Mouse (Mus musculus) forebrain, embryonic 13.5 days (tissue): ENCODE measurements around the gene Slc34a2. TPM values are rescaled to one million over a fixed set of nuclear protein-coding genes. Genes with fewer than 3 reads are reported as not detected.

Experiments
- ATAC-seq: fragments of 200-750 bp; cut with Nextera tagmentation; 2 replicates; pipeline ENCODE4 v1.8.0; 2017
- H3K27ac ChIP-seq: fragments of 300-500 bp; sonication (generic); 2 replicates; pipeline ENCODE4 v1.5.1; 2015; ENCODE audit warnings: inconsistent platforms, mild to moderate bottlenecking, moderate library complexity
- H3K27me3 ChIP-seq: fragments of 300-500 bp; sonication (generic); 2 replicates; pipeline ENCODE4 v1.6.1; 2015; ENCODE audit warnings: mild to moderate bottlenecking, inconsistent platforms
- H3K36me3 ChIP-seq: fragments of 300-500 bp; sonication (generic); 2 replicates; pipeline ENCODE4 v1.6.1; 2015; ENCODE audit warnings: mild to moderate bottlenecking, inconsistent platforms; ENCODE audit not compliant: poor library complexity, severe bottlenecking
- H3K4me1 ChIP-seq: fragments of 300-500 bp; sonication (generic); 2 replicates; pipeline ENCODE4 v1.6.1; 2015; ENCODE audit warnings: inconsistent platforms
- H3K4me2 ChIP-seq: fragments of 300-500 bp; sonication (generic); 2 replicates; pipeline ENCODE4 v1.6.1; 2015; ENCODE audit warnings: inconsistent platforms, mild to moderate bottlenecking, moderate library complexity
- H3K4me3 ChIP-seq: fragments of 300-500 bp; sonication (generic); 2 replicates; pipeline ENCODE4 v1.5.1; 2015; ENCODE audit warnings: mild to moderate bottlenecking, inconsistent platforms
- H3K9ac ChIP-seq: fragments of 300-500 bp; sonication (generic); 2 replicates; pipeline ENCODE4 v1.6.1; 2015; ENCODE audit warnings: mild to moderate bottlenecking, inconsistent platforms
- H3K9me3 ChIP-seq: fragments of 300-500 bp; sonication (generic); replicated peaks from 2 replicates; pipeline ENCODE4 v1.6.1; 2016; ENCODE audit warnings: inconsistent platforms
- WGBS: fragments of 180-500 bp; shearing (Covaris S2); methylation state at CpG from one replicate; pipeline ENCODE4 v1.1.7; 2015; 5-methylcytosine and 5-hydroxymethylcytosine counted together
- polyA plus RNA-seq: library from polyadenylated mRNA; unstranded; fragments of >200 nt; fragmentation: Nextera tagmentation; extraction: Ambion mirVana; gene quantifications from 2 replicates; pipeline ENCODE4 v1.2.1, GENCODE M21; 2015

Slc34a2 gene
- polyA plus RNA-seq, 1 experiment from 2014 or later = not detected

DNA sequence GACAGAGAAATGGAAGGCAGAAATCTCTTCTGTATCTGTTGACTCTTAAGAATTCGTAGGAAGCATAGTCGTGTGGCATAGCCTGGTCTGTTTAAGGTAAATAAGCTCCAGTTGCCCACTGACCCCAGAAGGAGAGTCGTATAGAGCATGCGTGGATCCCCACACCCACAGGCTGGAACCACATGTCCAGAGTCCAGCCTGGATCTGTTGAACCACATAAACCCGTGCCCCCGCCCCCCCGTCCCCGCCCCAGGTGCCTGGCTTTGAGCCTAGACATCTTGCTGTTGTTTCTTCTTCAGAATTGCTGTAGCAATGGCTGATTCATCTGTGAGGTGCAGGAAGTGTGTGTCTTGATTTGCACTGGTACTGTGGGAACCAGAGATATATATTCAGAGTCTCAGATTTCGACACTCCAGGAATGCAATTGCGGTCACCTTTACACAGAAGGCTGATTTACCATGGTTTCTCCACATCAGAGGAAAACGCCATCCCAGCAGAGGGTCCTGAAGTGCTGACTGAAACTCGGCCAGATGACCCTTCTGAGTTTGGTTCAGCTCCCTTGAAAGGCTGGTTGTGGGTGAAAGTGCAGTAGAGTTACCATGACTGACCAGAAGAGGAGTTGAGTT, 64.1 kb downstream of the Slc34a2 start:
- no peaks in the 10 kb centered on the region for H3K4me1 ChIP-seq
- H3K9ac ChIP-seq = no peak overlapping the region
- no peak for ATAC-seq
- WGBS = 85% methylated on average over 12 of the region's 12 CpGs
- 0 out of 2 replicates have a peak, but pooled peaks cover 2% of the 10 kb centered on the region for H3K27me3 ChIP-seq
- no peaks in the 10 kb centered on the region for H3K36me3 ChIP-seq
- H3K4me3 ChIP-seq = no peak overlapping the region
- H3K9me3 ChIP-seq = no peaks in the 10 kb centered on the region
- H3K4me2 ChIP-seq = no peak overlapping the region
- H3K27ac ChIP-seq = no peak overlapping the region

DNA sequence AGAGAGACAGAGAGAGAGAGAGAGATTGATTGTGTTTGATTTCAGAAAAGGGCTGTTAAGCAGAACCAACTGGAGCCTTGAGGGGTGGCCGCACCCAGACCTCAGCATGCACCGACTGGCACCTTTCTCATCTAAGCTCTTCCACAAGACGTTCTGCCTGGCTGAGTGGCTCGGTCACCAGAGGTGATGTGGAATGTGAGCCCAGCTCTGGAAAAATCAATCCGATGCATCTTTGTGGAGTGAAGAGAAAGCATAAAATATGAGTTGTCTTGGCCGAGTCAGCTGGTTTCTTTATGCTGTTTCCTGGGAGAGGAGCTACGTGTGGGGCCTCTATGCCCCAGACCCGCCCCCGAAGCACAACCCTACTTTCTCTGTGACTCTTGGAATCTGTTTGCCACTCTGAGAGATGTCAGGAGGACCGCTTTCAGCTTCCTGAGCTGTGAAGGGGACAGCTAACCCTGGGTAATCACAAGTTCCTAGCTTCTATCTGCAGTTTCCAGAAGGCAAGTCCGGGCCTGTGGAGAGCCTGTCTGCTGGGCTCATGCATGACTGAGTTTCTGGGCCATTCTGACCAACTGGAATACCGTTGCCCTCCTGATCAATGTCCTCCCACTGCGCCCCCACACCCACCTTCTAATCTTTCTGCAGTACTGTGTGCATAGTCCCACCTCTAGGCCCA, 66.4 kb downstream of the Slc34a2 start:
- no peak for ATAC-seq
- WGBS = 82% methylated on average over 13 of the region's 13 CpGs
- Histone ChIP-seq H3K9ac (no peak overlapping the region), H3K36me3 (no peaks in the 10 kb centered on the region; the same call in 1 of the 2 replicates), H3K27ac (no peak overlapping the region; the same call in 1 of the 2 replicates), H3K27me3 (0 out of 2 replicates have a peak, but pooled peaks cover 2% of the 10 kb centered on the region), H3K4me2 (no peak overlapping the region), H3K4me3 (no peak overlapping the region), H3K9me3 (no peaks in the 10 kb centered on the region), H3K4me1 (no peaks in the 10 kb centered on the region)

DNA sequence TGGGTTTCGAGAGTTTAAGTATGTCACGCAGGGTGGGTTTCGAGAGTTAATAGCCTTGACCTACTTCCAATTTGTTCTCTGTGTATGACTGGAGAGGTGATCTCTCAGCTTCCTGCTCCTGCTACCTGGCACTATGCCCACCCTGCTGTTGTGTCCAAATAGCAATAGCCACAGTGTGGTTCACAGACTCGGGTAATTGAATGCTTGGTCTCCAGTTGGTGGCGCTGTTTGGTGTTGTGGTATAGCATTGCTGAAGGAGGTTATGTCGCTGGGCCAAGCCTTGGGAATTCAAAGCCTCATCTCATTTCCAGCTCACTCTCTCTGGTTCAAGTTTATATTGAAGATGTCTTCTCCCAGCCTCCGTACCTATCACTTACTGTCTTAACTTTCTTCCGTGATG, 67.8 kb downstream of the Slc34a2 start:
- H3K9me3 ChIP-seq = no peaks in the 10 kb centered on the region

DNA sequence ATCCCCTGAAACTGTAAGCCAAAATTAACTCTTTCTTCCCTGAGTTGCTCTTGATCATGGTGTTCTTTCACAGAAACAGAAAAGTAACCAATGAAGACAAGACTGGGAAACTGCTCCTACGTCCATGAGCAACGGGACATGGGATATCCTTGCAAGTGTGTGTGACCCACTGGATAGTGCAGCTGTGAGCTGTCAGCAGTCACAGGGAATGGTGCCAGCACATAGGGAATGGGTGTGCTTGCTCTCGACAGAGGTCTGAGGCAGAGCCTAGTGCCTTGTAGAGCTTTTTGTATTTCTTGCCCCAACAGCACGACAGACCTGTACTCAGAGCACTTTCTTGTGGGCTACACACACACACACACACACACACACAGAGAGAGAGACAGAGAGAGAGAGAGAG, 68.2 kb downstream of the Slc34a2 start:
- Histone ChIP-seq H3K9ac (no peak overlapping the region), H3K27ac (no peak overlapping the region), H3K27me3 (0 out of 2 replicates have a peak, but pooled peaks cover 2% of the 10 kb centered on the region), H3K4me1 (peaks cover 10% of the 10 kb centered on the region), H3K4me2 (no peak overlapping the region), H3K4me3 (no peak overlapping the region), H3K36me3 (no peaks in the 10 kb centered on the region; the same call in 1 of the 2 replicates), H3K9me3 (no peaks in the 10 kb centered on the region)
- no peak for ATAC-seq
- 88% methylated on average over 4 of the region's 4 CpGs for WGBS

More for the DNA sequence above, 67.8 kb downstream of the Slc34a2 start:
- no peak overlapping the region for H3K27ac ChIP-seq
- H3K4me1 ChIP-seq = peaks cover 7% of the 10 kb centered on the region
- ATAC-seq = no peak
- H3K36me3 ChIP-seq = no peaks in the 10 kb centered on the region; the same call in 1 of the 2 replicates
- no peak overlapping the region for H3K4me2 ChIP-seq
- no peak overlapping the region for H3K9ac ChIP-seq
- 66% methylated on average over 8 of the region's 8 CpGs for WGBS
- no peak overlapping the region for H3K4me3 ChIP-seq
- H3K27me3 ChIP-seq = 0 out of 2 replicates have a peak, but pooled peaks cover 2% of the 10 kb centered on the region

DNA sequence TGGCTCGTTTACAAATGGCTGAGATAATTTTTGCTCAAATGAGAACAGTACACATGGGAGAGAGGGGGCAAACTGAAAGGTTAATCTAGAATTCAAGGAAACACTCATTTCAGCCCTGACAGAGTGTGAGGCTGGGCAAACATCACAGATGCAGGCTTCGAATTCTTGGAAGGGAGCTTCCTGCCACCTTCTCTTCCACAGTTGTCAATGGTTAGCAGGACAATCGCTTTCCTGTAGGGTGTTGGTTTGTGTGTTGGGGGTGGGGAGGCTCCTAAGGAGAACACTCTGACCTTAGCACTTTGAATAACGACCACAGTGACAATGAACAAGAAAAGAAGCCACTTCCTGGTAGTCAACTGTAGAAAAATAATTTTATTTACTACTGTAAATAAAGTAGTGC, 68.8 kb downstream of the Slc34a2 start:
- H3K4me1 ChIP-seq = peaks cover 13% of the 10 kb centered on the region
- H3K4me3 ChIP-seq = no peak overlapping the region
- no peak for ATAC-seq
- H3K27me3 ChIP-seq = 0 out of 2 replicates have a peak, but pooled peaks cover 2% of the 10 kb centered on the region
- no peak overlapping the region for H3K4me2 ChIP-seq
- no peak overlapping the region for H3K9ac ChIP-seq
- H3K9me3 ChIP-seq = no peaks in the 10 kb centered on the region
- H3K27ac ChIP-seq = no peak overlapping the region
- WGBS = 66% methylated on average over 4 of the region's 4 CpGs
- H3K36me3 ChIP-seq = no peaks in the 10 kb centered on the region; the same call in 1 of the 2 replicates

DNA sequence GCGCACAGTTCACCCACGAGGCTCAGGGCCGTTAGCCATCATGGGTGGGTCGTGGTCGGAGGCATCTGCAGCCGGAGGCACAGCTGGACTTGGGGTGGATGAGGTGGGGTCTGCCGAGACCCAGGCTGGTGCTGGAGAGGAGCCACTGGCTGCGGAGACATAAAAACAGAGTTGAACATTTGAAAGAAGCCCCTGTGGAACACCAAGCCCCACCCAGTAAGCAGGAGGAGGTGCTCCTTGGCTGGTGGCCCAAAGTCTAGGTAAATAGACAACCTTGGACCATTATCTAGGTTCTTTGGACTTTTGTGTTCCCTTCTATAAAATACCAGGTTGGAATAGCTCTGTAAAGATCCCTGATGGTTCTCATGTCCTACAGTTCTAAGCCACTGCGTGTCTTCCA, 70.1 kb downstream of the Slc34a2 start:
- H3K4me2 ChIP-seq = no peak overlapping the region
- ATAC-seq = no peak
- WGBS = 83% methylated on average over 9 of the region's 9 CpGs

DNA sequence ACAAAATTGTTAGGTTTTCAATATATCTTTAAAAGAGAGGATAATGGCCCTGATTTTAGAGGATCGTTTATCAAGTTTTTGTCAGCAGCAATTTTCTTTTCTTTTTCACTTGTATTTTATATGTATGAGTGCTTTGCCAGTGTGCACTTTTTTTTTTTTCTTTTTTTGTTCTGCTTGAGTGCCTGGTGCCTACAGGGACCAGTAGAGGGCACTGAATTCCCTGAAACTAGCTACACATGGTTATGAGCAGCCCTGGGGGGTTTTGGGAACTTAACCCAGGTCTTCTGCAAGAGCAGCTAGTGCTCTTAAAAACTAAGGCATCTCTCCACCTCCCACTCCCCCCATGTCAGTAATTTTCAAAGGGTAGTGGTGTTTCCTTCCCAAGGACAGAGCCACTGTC, 70.8 kb downstream of the Slc34a2 start:
- Histone ChIP-seq H3K4me3 (no peak overlapping the region), H3K36me3 (peaks cover 7% of the 10 kb centered on the region), H3K9me3 (no peaks in the 10 kb centered on the region; the same call in 1 of the 2 replicates), H3K9ac (no peak overlapping the region), H3K4me2 (no peak overlapping the region), H3K27ac (no peak overlapping the region), H3K4me1 (peaks cover 13% of the 10 kb centered on the region), H3K27me3 (0 out of 2 replicates have a peak, but pooled peaks cover 2% of the 10 kb centered on the region)
- no peak for ATAC-seq
- whole genome bisulfite sequencing = 84% methylated on average over 1 of the region's 1 CpGs

More for the DNA sequence above, 70.1 kb downstream of the Slc34a2 start:
- Histone ChIP-seq H3K9me3 (no peaks in the 10 kb centered on the region; the same call in 1 of the 2 replicates), H3K9ac (no peak overlapping the region), H3K36me3 (peaks cover 3% of the 10 kb centered on the region), H3K4me1 (peaks cover 13% of the 10 kb centered on the region), H3K27me3 (0 out of 2 replicates have a peak, but pooled peaks cover 2% of the 10 kb centered on the region), H3K27ac (no peak overlapping the region), H3K4me3 (no peak overlapping the region)

DNA sequence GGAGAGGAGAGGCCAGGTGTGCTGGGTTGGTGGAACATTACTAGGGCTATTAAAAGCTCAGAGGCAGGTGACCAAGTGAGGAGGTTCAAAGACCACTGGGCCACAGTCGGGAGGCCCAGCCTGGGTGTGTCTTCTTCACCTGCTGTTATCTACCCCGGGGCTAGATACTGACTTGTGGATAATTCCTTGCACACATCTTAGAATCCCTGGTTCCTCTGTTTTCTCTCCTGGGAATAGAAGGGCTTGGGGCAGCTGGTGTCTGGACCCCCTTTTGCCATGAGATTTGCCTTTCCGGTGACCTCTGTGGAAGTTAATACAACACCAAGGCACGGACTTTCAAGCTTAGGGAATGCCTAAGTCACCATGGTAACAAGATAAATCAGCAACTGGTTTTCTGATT, 72.3 kb downstream of the Slc34a2 start:
- H3K4me1 ChIP-seq = peaks cover 17% of the 10 kb centered on the region
- H3K9ac ChIP-seq = no peak overlapping the region
- ATAC-seq = no peak
- H3K27ac ChIP-seq = no peak overlapping the region
- H3K4me2 ChIP-seq = no peak overlapping the region
- no peak overlapping the region for H3K4me3 ChIP-seq
- H3K36me3 ChIP-seq = peaks cover 11% of the 10 kb centered on the region
- no peaks in the 10 kb centered on the region; the same call in 1 of the 2 replicates for H3K9me3 ChIP-seq
- 51% methylated on average over 4 of the region's 4 CpGs for WGBS
- no peaks in the 10 kb centered on the region for H3K27me3 ChIP-seq

DNA sequence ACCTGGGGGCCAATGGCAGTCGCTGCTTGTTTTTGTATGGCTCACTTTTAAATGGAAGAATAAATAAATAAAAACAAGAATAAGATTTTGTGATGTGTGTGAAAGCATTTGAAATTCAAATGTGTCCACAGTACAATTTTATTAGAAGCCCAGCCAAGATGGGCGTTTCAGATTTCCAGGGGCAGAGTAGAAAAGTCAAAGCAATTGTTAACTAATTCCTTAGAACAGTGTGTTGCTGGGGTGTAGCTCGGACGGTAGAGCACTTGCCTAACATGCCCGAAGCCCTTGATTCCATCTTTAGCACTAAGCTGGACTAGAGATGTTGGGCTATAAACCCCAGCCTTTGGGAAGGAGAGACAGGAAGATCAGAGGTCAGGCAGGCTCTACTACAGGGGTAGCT, 73.2 kb downstream of the Slc34a2 start:
- Histone ChIP-seq H3K9ac (no peak overlapping the region), H3K4me3 (no peak overlapping the region), H3K36me3 (peaks cover 13% of the 10 kb centered on the region), H3K9me3 (no peaks in the 10 kb centered on the region; the same call in 1 of the 2 replicates), H3K4me1 (peaks cover 18% of the 10 kb centered on the region), H3K27ac (no peak overlapping the region), H3K4me2 (no peak overlapping the region), H3K27me3 (peaks cover 3% of the 10 kb centered on the region; the same call in 1 of the 2 replicates)
- no peak for ATAC-seq
- 52% methylated on average over 5 of the region's 5 CpGs for whole genome bisulfite sequencing

DNA sequence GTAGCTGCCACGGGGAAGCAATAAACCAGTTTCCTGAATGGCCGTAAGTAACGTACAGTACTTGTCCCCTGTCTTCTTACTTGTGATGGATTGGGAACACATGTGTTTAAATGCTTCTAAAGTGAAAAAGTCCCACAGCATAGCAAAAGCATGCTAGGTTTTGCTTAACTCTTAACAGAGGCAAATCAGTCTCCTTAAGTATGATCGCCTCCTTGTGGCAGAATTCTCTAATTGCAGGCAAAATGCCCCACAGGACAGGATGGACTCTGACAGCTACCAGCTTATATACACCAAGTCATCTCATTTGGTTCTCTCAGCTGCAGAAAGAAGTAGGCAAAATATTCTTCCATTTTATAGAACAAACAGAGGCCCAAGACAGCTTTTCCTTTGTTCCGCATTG, 75.1 kb downstream of the Slc34a2 start:
- H3K36me3 ChIP-seq = peaks cover 22% of the 10 kb centered on the region
- peaks cover 19% of the 10 kb centered on the region for H3K4me1 ChIP-seq
- no peak overlapping the region for H3K27ac ChIP-seq
- no peak for ATAC-seq
- 96% methylated on average over 5 of the region's 5 CpGs for WGBS
- no peak overlapping the region for H3K4me2 ChIP-seq
- H3K27me3 ChIP-seq = peaks cover 8% of the 10 kb centered on the region; the same call in 1 of the 2 replicates
- H3K4me3 ChIP-seq = no peak overlapping the region
- H3K9ac ChIP-seq = no peak overlapping the region
- H3K9me3 ChIP-seq = no peaks in the 10 kb centered on the region; the same call in 1 of the 2 replicates

DNA sequence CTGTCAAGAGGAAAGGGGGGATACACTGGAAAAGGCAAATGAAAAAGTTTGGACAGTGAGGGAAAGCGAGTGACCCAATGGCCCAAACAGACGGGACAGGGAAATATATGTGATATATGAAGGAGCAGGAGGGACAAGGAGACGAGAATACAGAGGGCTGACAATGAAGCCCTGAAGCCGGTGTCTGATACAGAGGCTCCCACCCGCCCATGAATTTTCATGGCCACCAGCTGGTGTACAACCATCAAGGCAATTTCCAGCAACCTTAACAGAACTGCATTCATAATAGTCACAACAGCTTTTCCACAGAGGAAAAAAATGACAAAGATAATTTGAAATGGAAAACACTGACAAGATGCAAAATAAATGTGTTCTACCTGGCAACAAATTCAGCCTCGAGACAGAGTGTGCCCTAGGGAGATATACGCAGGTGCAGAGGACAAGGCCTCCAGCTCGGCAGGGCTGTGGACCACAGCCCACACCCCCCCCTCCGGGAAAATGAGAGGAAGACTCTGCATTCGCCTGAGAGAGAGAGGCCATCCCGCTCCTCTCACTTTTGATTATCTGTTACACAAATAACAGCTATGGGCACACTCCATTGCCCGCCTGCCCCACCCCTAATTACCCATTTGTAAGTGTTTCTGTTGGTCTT, 76.9 kb downstream of the Slc34a2 start:
- no peak for ATAC-seq
- no peak overlapping the region for H3K4me3 ChIP-seq
- H3K4me2 ChIP-seq = no peak overlapping the region
- 71% methylated on average over 12 of the region's 12 CpGs for WGBS
- H3K27me3 ChIP-seq = peaks cover 8% of the 10 kb centered on the region; the same call in 1 of the 2 replicates
- peaks cover 22% of the 10 kb centered on the region for H3K36me3 ChIP-seq
- H3K9me3 ChIP-seq = no peaks in the 10 kb centered on the region; the same call in 1 of the 2 replicates
- H3K4me1 ChIP-seq = peaks cover 34% of the 10 kb centered on the region
- no peak overlapping the region for H3K9ac ChIP-seq
- no peak overlapping the region for H3K27ac ChIP-seq

DNA sequence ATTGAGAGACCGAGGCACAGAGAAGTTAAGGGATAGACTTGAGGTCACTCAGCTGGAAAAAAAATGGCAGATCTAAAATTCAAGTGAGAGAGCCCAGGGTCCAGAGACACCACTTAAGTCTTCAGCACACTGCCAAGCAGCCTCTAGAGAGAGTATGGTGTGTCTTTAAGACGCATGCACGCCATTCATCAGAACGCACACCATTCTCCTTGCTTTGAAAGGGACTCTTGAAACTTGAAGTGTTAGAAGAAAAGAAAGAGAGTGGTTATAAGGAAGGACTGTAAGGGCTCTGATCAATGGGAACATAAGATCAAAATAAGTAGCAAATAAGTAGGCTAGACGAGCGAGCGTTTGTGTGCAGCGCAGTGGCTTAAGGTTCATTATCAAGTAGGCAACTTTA, 80.3 kb downstream of the Slc34a2 start:
- H3K27me3 ChIP-seq = peaks cover 14% of the 10 kb centered on the region; the same call in 1 of the 2 replicates

More for the DNA sequence above, 80.3 kb downstream of the Slc34a2 start:
- 24% methylated on average over 8 of the region's 8 CpGs for WGBS
- H3K4me2 ChIP-seq = no peak overlapping the region
- H3K4me1 ChIP-seq = peaks cover 39% of the 10 kb centered on the region
- H3K36me3 ChIP-seq = peaks cover 25% of the 10 kb centered on the region
- H3K9me3 ChIP-seq = no peaks in the 10 kb centered on the region; the same call in 1 of the 2 replicates
- ATAC-seq = no peak; the same call in 1 of the 2 replicates
- H3K9ac ChIP-seq = no peak overlapping the region
- peak overlapping the region; percentile 0; the same call in 1 of the 2 replicates for H3K27ac ChIP-seq
- H3K4me3 ChIP-seq = no peak overlapping the region
